Mouse (Mus musculus) midbrain, embryonic 10.5 days (tissue): ENCODE data around the gene Armh3. TPM values are rescaled to one million over a fixed set of nuclear protein-coding genes. Genes with fewer than 3 reads are reported as not detected.

Source experiments
- DNase-seq: peaks from one replicate; pipeline ENCODE4 v3.0.0-alpha.2; 2017; ENCODE audit warnings: low spot score
- H3K27ac ChIP-seq: fragments of 300-500 bp; sonication (generic); replicated peaks from 2 replicates; pipeline ENCODE4 v1.5.1; 2016; ENCODE audit warnings: mild to moderate bottlenecking
- H3K27me3 ChIP-seq: fragments of 300-500 bp; sonication (generic); 2 replicates; pipeline ENCODE4 v1.6.1; 2016; ENCODE audit warnings: low read depth, mild to moderate bottlenecking; ENCODE audit not compliant: poor library complexity, severe bottlenecking
- H3K36me3 ChIP-seq: fragments of 300-500 bp; sonication (generic); 2 replicates; pipeline ENCODE4 v1.6.1; 2016; ENCODE audit warnings: mild to moderate bottlenecking, moderate library complexity
- H3K4me1 ChIP-seq: fragments of 300-500 bp; sonication (generic); 2 replicates; pipeline ENCODE4 v1.6.1; 2016
- H3K4me3 ChIP-seq: fragments of 300-500 bp; sonication (generic); 2 replicates; pipeline ENCODE4 v1.5.1; 2016; ENCODE audit warnings: mild to moderate bottlenecking, moderate library complexity
- H3K9me3 ChIP-seq: fragments of 300-500 bp; sonication (generic); replicated peaks from 2 replicates; pipeline ENCODE4 v1.6.1; 2016; ENCODE audit warnings: mild to moderate bottlenecking
- WGBS: fragments of 180-500 bp; shearing (Covaris S2); methylation state at CpG from one replicate; pipeline ENCODE4 v1.1.7; 2016; 5-methylcytosine and 5-hydroxymethylcytosine counted together
- polyA plus RNA-seq: library from polyadenylated mRNA; unstranded; fragments of >200 nt; fragmentation: Nextera tagmentation; extraction: Ambion mirVana; gene quantifications from 2 replicates; pipeline ENCODE4 v1.2.1, GENCODE M21; 2016

Gene Armh3
- polyA plus RNA-seq, 1 experiment from 2014 or later = 16.7 TPM

- no peaks in the 10 kb centered on the region for H3K9me3 ChIP-seq
- no peaks in the 10 kb centered on the region for H3K27me3 ChIP-seq
- WGBS = 33% methylated on average over 4 of the region's 4 CpGs
- H3K4me1 ChIP-seq = peaks cover 19% of the 10 kb centered on the region
- no peak overlapping the region for H3K4me3 ChIP-seq
- no peak overlapping the region for H3K27ac ChIP-seq
- no peaks in the 10 kb centered on the region for H3K36me3 ChIP-seq
- DNase-seq = no peak
Measured at GRCm38 (mm10) chr19:45803408-45803807, 194.9 kb downstream of the Armh3 start.

- Histone ChIP-seq H3K4me1 (peaks cover 19% of the 10 kb centered on the region), H3K9me3 (no peaks in the 10 kb centered on the region), H3K27ac (no peak overlapping the region), H3K4me3 (no peak overlapping the region), H3K27me3 (no peaks in the 10 kb centered on the region), H3K36me3 (no peaks in the 10 kb centered on the region)
- no peak for DNase-seq
- 75% methylated on average over 4 of the region's 4 CpGs for WGBS
Measured at GRCm38 (mm10) chr19:45802702-45803101, 195.6 kb downstream of the Armh3 start.

DNA sequence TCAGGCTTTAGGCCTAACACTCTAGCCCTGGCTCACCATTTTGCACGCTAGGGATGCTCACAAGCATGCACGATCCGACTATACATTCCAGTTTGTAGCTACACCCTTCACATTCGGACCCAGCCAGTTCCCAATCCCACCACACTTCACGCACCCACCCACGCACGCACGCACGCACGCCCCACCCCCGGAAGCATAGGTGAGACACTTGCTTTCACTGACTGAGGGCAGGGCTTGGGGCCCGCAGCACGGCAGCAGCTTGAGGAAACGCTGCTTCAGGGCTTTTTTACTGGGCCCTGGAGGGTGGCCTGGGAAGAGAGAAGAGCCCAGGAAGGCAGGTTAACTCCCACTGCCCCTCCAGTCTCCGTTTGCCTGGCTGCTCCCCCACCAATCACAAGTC lies 201.4 kb downstream of the Armh3 start:
- DNase-seq = no peak
- Histone ChIP-seq H3K4me3 (no peak overlapping the region), H3K27me3 (no peaks in the 10 kb centered on the region; the same call in 1 of the 2 replicates), H3K27ac (no peak overlapping the region), H3K9me3 (no peaks in the 10 kb centered on the region), H3K4me1 (peaks cover 11% of the 10 kb centered on the region), H3K36me3 (no peaks in the 10 kb centered on the region)
- 76% methylated on average over 15 of the region's 15 CpGs for WGBS

GRCm38 (mm10) chr19:45796061-45796556 lies 202.2 kb downstream of the Armh3 start:
- Histone ChIP-seq H3K27ac (0 out of 2 replicates have a peak overlapping the region, but pooled peaks have one; percentile 15), H3K4me3 (peak overlapping the region; percentile 49)
- WGBS = 9% methylated on average over 15 of the region's 15 CpGs

GRCm38 (mm10) chr19:45795406-45795944 lies 202.8 kb downstream of the Armh3 start:
- Histone ChIP-seq H3K4me1 (peaks cover 11% of the 10 kb centered on the region), H3K27ac (no peak overlapping the region), H3K27me3 (no peaks in the 10 kb centered on the region; the same call in 1 of the 2 replicates), H3K36me3 (no peaks in the 10 kb centered on the region), H3K9me3 (no peaks in the 10 kb centered on the region), H3K4me3 (peak overlapping the region; percentile 49)
- 33% methylated on average over 15 of the region's 15 CpGs for WGBS
- DNase-seq = no peak

More at GRCm38 (mm10) chr19:45796061-45796556, 202.2 kb downstream of the Armh3 start:
- peaks cover 11% of the 10 kb centered on the region for H3K4me1 ChIP-seq
- DNase-seq = no peak
- H3K27me3 ChIP-seq = no peaks in the 10 kb centered on the region; the same call in 1 of the 2 replicates
- H3K36me3 ChIP-seq = no peaks in the 10 kb centered on the region
- no peaks in the 10 kb centered on the region for H3K9me3 ChIP-seq

DNA sequence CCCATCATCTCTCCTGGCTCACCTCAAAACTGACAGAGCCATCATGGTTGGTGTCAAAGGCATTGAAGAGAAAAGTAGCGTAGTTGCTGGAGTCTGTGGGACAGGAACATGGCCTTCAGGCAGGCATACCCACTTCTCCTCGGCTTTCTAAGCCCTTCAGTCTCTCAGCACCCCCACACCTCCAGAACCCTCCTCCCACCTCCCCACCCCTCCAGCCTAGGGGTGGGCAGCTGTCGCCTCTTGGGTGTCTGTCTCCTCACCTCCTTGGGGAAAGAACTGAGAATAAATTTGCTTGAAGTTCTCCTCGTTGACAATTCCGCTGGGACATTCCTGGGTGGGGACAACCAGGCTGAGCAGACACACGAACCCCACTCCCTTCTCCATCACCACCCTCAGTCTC lies 203.6 kb downstream of the Armh3 start:
- H3K4me3 ChIP-seq = no peak overlapping the region

DNA sequence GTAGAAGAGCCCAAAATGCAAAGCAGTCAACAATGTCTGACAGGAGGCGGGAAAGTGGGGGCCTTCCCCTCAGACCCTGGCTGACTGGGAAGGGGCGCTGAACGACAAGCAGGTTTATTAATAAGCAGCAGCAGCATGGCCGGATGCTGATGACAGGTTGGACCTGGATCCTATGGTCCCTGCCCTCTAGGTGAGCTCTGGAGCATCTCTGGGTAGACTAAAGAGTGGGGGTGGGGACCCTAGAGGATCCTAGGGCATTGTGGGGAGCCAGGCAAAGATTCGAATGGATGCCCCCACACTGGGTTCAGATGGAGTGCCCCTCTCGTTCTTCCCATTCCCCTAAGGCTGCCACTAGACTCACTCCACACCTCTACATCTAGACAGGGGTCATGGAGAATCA lies 205.9 kb downstream of the Armh3 start:
- DNase-seq = no peak
- no peaks in the 10 kb centered on the region; the same call in 1 of the 2 replicates for H3K27me3 ChIP-seq
- no peak overlapping the region for H3K27ac ChIP-seq
- peaks cover 11% of the 10 kb centered on the region for H3K4me1 ChIP-seq
- no peaks in the 10 kb centered on the region for H3K36me3 ChIP-seq
- no peaks in the 10 kb centered on the region for H3K9me3 ChIP-seq
- H3K4me3 ChIP-seq = no peak overlapping the region
- WGBS = 90% methylated on average over 6 of the region's 6 CpGs

More for the DNA sequence above, 203.6 kb downstream of the Armh3 start:
- H3K4me1 ChIP-seq = peaks cover 11% of the 10 kb centered on the region
- 87% methylated on average over 6 of the region's 6 CpGs for WGBS
- H3K36me3 ChIP-seq = no peaks in the 10 kb centered on the region
- no peaks in the 10 kb centered on the region; the same call in 1 of the 2 replicates for H3K27me3 ChIP-seq
- no peak overlapping the region for H3K27ac ChIP-seq
- no peaks in the 10 kb centered on the region for H3K9me3 ChIP-seq
- no peak for DNase-seq

DNA sequence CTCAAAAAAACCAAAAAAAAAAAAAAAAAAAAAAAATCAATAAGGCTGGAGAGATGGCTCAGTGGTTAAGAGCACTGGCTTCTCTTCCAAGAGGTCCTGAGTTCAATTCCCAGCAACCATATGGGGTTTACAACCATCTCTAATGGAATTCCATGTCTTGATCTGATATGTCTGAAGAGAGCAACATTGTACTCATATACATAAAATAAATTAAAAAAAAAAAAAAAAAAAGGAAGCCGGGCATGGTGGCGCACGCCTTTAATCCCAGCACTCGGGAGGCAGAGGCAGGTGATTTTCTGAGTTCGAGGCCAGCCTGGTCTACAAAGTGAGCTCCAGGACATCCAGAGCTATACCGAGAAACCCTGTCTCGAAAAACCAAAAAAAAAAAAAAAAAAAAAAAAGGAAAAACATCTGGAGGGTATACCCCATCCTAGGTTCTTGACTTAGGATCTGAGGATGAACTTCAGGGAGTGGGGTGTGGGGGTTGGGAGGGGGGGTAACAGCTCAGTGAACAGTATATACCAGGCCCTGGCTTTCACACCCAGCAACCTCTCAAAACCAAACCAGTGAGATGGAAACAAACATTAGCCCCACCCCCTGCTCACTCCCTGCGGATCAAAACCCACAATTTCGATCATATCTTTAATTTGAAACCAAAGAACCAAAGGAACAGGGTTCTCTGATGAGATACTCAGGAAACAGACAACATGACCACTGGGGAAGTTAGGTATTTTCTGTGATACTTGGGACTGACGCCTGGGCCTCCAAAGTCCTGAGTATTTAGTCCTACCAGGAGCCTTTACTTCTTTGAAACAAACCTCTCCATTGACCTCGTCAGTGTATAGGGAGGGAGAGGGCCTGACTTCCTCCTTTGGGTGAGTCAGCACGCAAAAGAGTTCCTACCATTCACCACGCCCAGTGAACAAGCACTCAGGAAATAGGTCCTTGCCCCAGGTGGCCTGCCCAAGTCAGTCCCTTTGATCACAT lies 208.1 kb downstream of the Armh3 start:
- WGBS = 85% methylated on average over 13 of the region's 13 CpGs
- Histone ChIP-seq H3K27ac (no peak overlapping the region), H3K27me3 (no peaks in the 10 kb centered on the region; the same call in 1 of the 2 replicates), H3K9me3 (no peaks in the 10 kb centered on the region), H3K4me1 (no peaks in the 10 kb centered on the region), H3K36me3 (no peaks in the 10 kb centered on the region), H3K4me3 (no peak overlapping the region)
- DNase-seq = no peak

DNA sequence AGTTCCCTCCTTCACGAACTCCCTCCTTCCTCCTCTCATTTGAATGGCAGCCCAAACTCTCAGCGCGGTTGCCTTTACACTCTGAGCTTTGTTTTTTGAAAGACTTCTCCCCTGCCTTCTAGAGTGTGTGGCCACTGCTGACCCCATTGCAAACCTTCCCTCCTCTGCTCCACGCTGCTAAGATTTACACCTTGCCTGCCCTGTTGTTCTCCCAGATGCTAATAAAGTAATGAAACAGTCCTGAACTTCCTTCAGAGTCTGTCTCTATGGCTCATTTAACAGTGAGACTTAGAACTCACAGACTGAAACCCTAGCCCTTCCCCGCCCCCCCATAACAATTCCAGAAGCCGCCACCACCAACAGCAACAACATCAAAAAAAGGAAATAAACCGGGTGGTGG lies 208.9 kb downstream of the Armh3 start:
- no peak overlapping the region for H3K27ac ChIP-seq
- no peaks in the 10 kb centered on the region; the same call in 1 of the 2 replicates for H3K27me3 ChIP-seq
- DNase-seq = no peak
- no peaks in the 10 kb centered on the region for H3K9me3 ChIP-seq
- H3K4me3 ChIP-seq = no peak overlapping the region
- no peaks in the 10 kb centered on the region for H3K4me1 ChIP-seq
- 83% methylated on average over 7 of the region's 7 CpGs for WGBS
- no peaks in the 10 kb centered on the region for H3K36me3 ChIP-seq

DNA sequence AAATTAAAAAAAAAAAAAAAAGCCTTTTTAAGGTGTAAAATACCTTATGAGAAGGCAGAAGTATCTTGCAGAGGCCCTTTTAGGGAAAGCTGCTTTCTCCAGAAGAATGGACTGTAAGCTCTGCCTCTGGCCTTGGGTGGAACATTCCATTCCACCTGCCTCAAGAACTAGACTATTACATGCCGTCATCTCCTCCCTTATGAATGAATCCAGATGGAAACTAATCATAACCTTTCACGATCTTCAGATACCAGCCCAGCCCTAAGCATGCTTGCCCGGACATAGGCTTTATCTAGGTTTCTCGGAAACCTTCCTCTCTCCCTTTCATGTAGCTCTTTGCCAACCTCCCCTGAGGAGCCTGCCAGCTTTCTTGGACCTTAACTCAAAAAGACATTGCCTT lies 210.0 kb downstream of the Armh3 start:
- peaks cover 6% of the 10 kb centered on the region; the same call in 1 of the 2 replicates for H3K4me1 ChIP-seq
- no peak overlapping the region for H3K4me3 ChIP-seq
- H3K9me3 ChIP-seq = no peaks in the 10 kb centered on the region
- H3K27me3 ChIP-seq = no peaks in the 10 kb centered on the region; the same call in 1 of the 2 replicates
- WGBS = 94% methylated on average over 4 of the region's 4 CpGs
- no peak overlapping the region for H3K27ac ChIP-seq
- H3K36me3 ChIP-seq = no peaks in the 10 kb centered on the region
- no peak for DNase-seq

DNA sequence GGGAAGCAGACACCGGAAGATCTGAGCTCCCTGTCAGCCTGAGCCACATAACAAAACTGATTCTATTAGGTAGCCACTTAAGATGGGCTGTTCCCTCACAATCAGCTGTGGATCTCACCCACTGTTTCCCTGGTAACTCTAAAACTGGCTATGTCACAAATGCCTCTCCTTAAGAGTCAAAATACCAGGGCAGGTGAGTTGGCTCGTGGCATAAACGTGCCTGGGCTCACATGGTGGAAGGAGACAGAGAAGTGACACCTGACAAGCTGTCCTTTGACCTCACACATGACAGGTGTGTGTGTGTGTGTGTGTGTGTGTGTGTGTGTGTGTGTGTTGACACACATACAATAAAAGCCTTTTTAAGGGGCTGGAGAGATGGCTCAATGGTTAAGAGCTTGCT lies 210.8 kb downstream of the Armh3 start:
- Histone ChIP-seq H3K4me1 (peaks cover 8% of the 10 kb centered on the region; the same call in 1 of the 2 replicates), H3K4me3 (no peak overlapping the region), H3K27ac (no peak overlapping the region), H3K36me3 (no peaks in the 10 kb centered on the region), H3K27me3 (no peaks in the 10 kb centered on the region), H3K9me3 (no peaks in the 10 kb centered on the region)
- WGBS = 78% methylated on average over 3 of the region's 3 CpGs
- no peak for DNase-seq

DNA sequence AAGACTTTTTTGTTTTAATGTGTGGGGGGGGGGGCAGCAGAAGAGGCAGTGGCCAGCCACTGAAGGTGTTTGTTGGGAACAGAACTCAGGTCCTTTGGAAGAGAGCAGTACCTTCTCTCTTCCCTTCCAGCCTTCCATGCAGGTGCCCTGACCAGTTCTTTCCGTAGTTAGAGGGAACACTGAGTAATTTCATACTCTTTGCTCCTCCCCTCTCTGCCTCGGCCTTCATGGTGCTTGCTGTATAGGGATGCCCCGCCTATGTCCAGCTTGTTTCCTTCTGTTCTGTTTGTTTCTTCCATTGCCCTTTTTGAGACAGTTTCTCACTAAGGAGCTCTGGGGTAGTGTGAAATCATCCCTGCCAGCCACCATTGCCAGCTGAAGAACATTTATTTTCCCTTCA lies 212.8 kb downstream of the Armh3 start:
- H3K36me3 ChIP-seq = peaks cover 7% of the 10 kb centered on the region
- H3K27ac ChIP-seq = no peak overlapping the region
- 70% methylated on average over 3 of the region's 3 CpGs for WGBS
- no peaks in the 10 kb centered on the region for H3K27me3 ChIP-seq
- H3K4me1 ChIP-seq = peaks cover 26% of the 10 kb centered on the region
- no peak for DNase-seq
- H3K4me3 ChIP-seq = no peak overlapping the region
- no peaks in the 10 kb centered on the region for H3K9me3 ChIP-seq
